Mouse (Mus musculus): ENCODE results near the gene Mblac1. TPM values are rescaled to one million over a fixed set of nuclear protein-coding genes. Genes with fewer than 3 reads are reported as not detected.
"Not testable (repeated sequence)": the region's sequence is repeated elsewhere in the genome, so short reads cannot be mapped to it uniquely, and the experiment has no call there.

Gene Mblac1
- polyA plus RNA-seq, 1 experiment, result 2.5 TPM

DNA sequence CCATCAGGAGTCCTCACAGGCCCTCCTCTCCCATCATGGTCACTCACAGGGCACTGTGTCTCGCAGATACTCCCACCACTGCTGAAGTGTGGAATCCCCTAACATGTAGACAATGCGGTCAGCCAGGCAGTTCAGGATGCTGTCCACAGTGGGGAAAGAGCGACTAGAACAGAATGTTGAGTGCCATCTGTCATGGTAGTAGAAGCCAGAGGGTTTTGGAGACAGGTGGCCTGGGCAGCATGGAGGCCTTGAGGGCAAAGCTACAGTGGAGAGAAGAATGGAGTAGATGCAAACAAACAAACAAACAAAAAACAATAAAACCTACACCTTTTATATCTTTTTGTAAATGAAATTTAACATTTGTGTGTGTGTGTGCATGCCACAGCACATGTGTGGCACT is 8.0 kb downstream of the Mblac1 start:
- 93% methylated on average over 3 of the region's 3 CpGs for WGBS
- no peak for DNase-seq (ENCODE audit: low read depth, low spot score)

DNA sequence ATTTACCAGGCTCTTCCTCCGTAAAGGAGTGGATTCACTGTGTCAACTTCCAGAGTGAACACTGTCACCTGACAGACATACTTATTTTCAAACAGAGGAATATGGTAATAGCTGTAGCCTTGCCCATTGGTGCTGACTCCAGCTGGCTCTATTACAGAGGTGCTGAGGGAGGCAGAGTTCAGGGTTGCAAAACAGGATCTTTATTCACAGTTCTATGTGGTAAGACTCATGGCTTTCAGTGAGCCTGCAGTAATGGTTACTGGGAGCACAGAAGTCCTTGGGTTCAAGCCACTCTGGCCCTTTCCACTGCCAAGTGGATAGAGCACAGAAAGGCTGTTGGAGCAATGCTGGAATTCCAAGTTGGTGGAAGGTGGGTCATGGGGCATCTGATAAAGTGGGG is 13.1 kb downstream of the Mblac1 start:
- 40% methylated on average over 1 of the region's 1 CpGs for WGBS
- no peak for DNase-seq (ENCODE audit: low read depth, low spot score)

DNA sequence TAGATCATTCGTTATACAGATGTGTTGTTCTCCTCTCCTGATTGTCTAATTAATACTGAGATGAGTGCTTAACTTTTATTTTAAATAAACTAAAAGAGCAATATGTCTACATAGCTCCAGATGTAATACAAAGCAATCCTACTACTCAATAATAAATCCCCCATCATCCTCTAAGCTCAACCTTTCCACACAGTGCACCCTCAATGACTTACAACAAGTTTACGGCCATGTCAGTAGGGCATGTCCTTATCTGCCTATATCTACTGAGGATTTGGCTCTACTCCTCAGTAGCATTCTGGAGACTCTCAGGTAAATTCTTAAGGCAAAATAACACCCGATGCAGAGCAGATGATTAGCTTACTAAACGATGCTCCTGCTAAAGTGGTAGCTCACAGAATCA is 13.8 kb downstream of the Mblac1 start:
- WGBS, result 77% methylated on average over 4 of the region's 4 CpGs
- no peak for DNase-seq (ENCODE audit: low read depth, low spot score)

DNA sequence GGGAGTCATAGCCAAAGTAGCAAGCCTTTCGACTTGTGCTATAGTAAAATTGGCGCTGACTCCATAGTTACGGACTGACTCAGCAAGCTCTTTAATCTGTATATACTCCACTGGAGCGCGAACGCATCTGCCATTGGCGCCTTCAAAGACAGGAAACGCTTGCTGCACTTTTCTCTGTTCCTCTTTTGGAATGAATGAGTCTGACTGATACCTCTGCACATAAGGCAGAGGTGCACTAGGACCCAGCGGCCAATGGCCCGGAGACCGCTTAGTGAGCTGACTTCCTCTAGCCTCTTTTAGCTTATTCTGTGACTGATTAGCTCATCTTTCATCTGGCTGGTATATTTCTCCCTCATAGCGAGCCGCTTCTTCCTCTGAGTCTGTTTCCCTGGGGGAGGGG is 22.5 kb downstream of the Mblac1 start:
- 95% methylated on average over 13 of the region's 13 CpGs for WGBS
- not testable (repeated sequence) for DNase-seq (ENCODE audit: low read depth, low spot score)

DNA sequence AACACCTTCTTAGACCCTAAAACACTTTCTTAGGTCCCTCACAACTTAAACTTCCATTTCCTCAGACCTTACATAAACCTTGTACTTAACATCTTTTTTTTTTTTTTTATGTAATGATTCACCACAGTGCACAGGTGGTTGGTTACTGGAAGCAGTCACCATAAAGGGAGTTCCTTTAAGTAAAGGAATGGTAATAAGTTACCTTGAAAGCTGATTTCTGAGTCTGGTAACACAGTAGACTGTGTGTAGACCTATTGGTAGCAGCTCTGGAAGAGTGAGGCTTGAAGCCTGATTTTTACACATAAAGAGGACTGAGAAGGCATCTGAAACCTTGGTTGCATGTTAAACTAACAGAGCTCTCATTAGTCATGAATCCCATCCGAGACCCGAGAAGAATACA is 25.8 kb downstream of the Mblac1 start:
- WGBS, result 9% methylated on average over 2 of the region's 2 CpGs
- DNase-seq (ENCODE audit: low read depth, low spot score), result no peak

DNA sequence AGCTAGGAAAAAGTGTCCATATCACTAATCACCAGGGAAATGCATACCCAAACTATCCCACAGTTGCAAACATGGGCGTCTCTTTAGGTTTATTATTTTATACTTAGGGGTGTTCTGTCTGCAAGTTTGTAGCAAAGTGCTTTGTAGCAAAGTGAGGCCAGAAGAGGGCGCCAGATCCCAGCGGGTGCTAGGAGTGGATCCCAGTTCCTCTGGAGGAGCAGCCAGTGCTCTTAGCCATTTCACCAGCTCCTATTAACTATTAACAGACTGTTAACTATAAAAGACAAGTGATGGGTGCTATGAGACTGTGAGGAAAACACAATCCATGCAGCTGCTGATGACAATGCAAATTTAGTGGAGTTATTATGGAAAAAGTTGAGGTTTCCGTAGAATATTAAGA is 28.0 kb downstream of the Mblac1 start:
- DNase-seq (ENCODE audit: low read depth, low spot score), result peak; percentile 37
- 13% methylated on average over 4 of the region's 4 CpGs for WGBS

DNA sequence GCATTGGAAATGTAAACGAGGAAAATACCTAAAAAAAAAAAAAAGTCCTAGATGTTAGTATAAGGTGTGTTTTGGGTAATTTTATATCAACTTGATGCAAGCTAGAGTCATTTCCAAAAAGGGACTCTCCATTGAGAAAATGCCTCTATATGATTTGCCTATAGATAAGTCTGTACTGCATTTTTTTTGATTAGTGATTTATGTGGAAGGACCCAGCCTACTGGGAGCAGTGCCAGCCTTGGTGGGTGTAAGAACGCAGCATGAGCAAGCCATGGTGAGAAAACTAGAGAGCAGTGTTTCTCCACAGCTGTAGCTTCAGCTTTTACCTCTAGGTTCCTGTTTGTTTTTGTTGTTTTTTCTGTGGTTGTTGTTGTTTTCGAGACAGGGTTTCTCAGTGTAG is 29.2 kb downstream of the Mblac1 start:
- WGBS, result 57% methylated on average over 3 of the region's 3 CpGs
- no peak for DNase-seq (ENCODE audit: low read depth, low spot score)

DNA sequence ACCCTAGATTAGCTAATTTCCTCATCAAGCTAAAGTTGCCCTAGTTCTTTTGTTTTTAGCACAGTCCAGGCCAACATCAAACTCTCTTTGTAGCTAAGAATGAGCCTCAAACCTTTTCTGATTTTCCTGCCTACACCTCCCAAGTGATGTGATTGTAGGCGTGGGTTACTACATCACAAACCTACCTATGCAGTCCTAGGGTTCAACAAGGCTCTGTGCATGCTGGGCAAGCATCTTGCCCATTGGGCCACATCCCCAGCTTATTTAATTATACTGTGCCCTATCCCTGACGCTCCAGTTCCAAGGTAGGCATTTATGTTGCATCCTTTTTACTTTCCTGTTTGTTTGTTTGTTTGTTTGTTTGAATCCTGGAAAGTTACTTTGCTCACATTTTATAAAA is 31.6 kb downstream of the Mblac1 start, which contains the start of gene Nxpe5:
Gene Nxpe5 (plus strand): TSS at position 199 of the 400 bp plus-strand sequence.
- WGBS, result 68% methylated on average over 2 of the region's 2 CpGs
- DNase-seq (ENCODE audit: low read depth, low spot score), result no peak

DNA sequence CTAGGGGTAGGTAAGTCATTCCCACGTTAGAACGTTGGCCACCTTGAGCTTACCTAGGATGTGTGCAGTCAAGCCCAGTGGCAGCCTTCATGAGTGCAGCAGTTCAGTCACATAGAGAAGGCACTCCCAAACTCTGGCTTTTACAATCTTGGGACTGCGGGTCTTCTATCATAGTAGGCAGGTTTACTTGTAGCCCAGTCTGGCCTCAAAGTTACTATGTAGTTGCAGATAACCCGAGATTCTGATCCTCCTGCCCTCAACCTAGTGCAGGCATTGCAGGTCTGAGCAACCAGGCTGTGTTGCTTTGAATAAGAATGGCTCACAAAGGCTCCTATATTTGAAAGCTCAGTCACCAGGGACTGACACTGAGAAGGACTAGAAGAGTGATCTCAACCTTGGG is 32.4 kb downstream of the Mblac1 start:
- WGBS, result 62% methylated on average over 4 of the region's 4 CpGs
- DNase-seq (ENCODE audit: low read depth, low spot score), result no peak

DNA sequence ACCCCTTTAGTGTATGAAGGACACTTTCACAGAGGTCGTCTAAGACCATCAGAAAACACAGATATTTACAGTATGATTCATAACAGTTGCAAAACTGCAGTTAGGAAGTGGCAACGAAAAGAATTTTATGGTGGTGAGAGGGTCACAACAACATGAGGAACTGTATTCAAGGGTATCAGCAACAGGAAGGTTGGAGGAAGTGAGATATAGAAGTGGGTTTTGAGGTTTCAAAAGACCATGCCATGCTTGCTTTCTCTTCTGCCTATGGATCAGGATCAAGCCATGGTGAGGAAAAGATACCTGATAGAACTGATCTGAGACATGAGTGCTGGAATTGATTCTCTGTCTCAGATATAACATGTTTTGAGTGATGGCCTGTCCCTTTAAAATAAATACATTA is 33.3 kb downstream of the Mblac1 start:
- WGBS, result 47% methylated on average over 2 of the region's 2 CpGs
- no peak for DNase-seq (ENCODE audit: low read depth, low spot score)

DNA sequence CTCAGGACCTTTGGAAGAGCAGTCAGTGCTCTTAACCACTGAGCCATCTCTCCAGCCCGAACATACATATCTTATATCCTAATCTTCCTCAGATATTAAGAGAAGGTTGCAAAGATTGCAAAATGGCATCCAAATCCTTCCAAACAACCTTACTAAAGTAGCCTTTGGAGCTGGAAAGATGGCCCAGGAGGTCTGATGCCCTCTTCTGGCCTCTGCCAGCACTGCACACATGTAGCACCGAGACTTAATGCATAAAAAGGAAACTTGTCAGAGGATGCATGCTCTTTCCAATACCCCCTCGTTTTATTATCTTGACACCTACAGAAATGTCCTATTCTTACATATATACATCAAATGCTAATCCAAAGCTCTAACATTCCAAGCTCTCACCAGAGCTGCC is 33.9 kb downstream of the Mblac1 start:
- DNase-seq (ENCODE audit: low read depth, low spot score), result no peak

DNA sequence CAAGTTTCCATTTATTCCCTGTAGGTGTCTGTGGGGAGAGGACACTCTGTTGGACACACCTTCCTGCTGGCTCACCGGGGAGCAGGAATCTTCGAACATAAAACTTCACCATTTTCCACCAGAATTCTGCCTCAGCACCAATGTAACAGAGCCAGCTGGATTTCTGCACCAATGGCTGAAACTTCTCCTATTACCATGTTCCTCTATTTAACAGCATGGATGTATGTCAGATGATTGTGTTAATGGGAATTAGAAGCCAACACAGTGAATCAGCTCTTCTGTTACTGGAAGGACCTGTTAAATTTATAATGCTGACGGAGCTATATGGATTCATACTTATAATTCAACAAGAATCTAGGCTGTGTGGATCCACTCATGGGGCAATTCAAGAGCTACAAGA is 35.4 kb downstream of the Mblac1 start:
- WGBS, result 83% methylated on average over 3 of the region's 3 CpGs
- DNase-seq (ENCODE audit: low read depth, low spot score), result no peak

More for the DNA sequence above, 33.9 kb downstream of the Mblac1 start:
- WGBS, result 63% methylated on average over 3 of the region's 3 CpGs

DNA sequence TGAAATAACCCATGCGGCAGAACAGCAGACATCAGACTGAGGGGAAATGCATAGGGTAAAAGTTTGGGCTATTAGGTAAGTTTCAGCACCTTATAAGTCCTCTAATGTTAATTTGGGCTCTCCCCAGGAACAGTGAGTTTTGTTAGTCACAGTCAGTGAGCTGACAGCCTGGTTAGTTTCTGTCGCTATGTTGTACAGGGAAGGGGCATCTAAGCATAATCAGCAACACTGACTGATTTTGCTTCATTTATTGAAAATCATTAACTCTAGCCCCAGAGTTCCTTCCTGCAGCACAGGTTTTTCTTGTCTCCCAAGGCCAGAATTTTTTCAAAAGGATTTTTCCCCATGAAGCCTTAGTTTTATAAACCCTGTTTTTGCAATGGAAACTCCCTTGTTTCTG is 39.7 kb downstream of the Mblac1 start:
- no peak for DNase-seq (ENCODE audit: low read depth, low spot score)

DNA sequence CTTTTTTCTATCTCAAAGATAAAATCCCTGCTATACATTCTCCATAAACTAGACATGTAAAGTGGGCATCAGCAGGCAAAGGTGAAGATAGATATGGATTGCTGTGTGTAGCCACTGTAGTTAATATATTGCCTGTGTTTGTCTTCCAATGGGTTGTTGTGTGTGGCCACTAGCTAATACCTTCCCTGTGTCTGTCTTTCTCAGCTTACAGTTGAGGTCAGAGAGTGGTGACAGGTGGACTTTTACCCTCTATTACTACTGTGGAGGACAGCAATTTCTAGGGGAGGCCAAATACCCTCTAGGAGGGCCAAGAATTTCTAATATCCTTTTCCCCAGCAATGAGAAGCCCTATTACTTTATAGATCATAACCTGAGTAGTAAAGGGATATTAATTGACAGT is 40.1 kb downstream of the Mblac1 start:
- DNase-seq (ENCODE audit: low read depth, low spot score), result no peak

More for the DNA sequence above, 39.7 kb downstream of the Mblac1 start:
- WGBS, result 70% methylated on average over 2 of the region's 2 CpGs

DNA sequence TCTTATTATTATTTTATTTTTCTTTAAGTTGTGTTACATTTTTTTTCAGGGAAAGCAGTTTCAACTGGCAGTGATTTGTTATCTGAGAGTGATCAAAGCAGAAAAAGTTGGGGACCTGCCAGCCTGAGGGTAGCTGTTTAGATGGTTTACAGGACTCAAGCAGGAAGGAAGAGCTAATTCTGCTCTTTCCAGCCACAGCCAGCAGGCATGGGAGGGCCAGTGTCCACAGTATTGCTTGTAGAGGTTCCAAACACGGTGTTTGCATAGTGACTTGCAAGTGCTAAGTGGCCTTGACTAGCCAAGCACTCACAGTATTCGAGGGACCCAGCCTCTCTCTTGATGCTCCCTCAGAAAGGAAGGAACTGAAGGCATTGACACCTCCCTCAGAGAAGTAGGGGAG is 47.4 kb downstream of the Mblac1 start:
- 10% methylated on average over 2 of the region's 2 CpGs for WGBS

More for the DNA sequence above, 47.4 kb downstream of the Mblac1 start:
- DNase-seq (ENCODE audit: low read depth, low spot score), result no peak

Other genes with a start within 250 kb of the Mblac1 start
- 0.11 and 0.16 TPM in 2 replicates for gene Gjc3, start 231.2 kb upstream of the Mblac1 start, polyA plus RNA-seq (2012; rRNA removed)
- gene Azgp1, start 212.8 kb upstream of the Mblac1 start, polyA plus RNA-seq (2012; rRNA removed), result 0.17 TPM in 1 of 2 replicates, not detected in the other
- gene Smok3a, start 173.1 kb upstream of the Mblac1 start, polyA plus RNA-seq (2012; rRNA removed), result not detected in 2 replicates
- gene Smok3b, start 172.9 kb upstream of the Mblac1 start, polyA plus RNA-seq (2012; rRNA removed), result not detected in 2 replicates
- gene Smok3c, start 141.1 kb upstream of the Mblac1 start, polyA plus RNA-seq (2012; rRNA removed), result not detected in 2 replicates
- gene Zkscan1, start 109.2 kb upstream of the Mblac1 start, polyA plus RNA-seq (2012; rRNA removed), result 2.9 and 5.3 TPM in 2 replicates
- gene Zscan21, start 77.4 kb upstream of the Mblac1 start, polyA plus RNA-seq (2012; rRNA removed), result 7.2 and 7.5 TPM in 2 replicates
- 3.0 TPM in 2 replicates for gene Zfp113, start 38.6 kb upstream of the Mblac1 start, polyA plus RNA-seq (2012; rRNA removed)
- gene Cops6, start 33.2 kb upstream of the Mblac1 start, polyA plus RNA-seq (2012; rRNA removed), result 97.2 and 105 TPM in 2 replicates
- 22.3 and 34.3 TPM in 2 replicates for gene Ap4m1, start 22.3 kb upstream of the Mblac1 start, polyA plus RNA-seq (2012; rRNA removed)
- gene Mcm7, start 21.9 kb upstream of the Mblac1 start, polyA plus RNA-seq (2012; rRNA removed), result 42.6 and 44.5 TPM in 2 replicates
- gene Taf6, start 6.9 kb upstream of the Mblac1 start, polyA plus RNA-seq (2012; rRNA removed), result 41.6 and 47.7 TPM in 2 replicates
- gene Cnpy4, start 6.8 kb upstream of the Mblac1 start, polyA plus RNA-seq (2012; rRNA removed), result 4.0 and 4.2 TPM in 2 replicates
- 1.1 and 2.3 TPM in 2 replicates for gene Nxpe5, start 31.6 kb downstream of the Mblac1 start, polyA plus RNA-seq (2012; rRNA removed)
- gene Lamtor4, start 61.2 kb downstream of the Mblac1 start, polyA plus RNA-seq (2012; rRNA removed), result 180 and 194 TPM in 2 replicates
- gene BC037034, start 69.7 kb downstream of the Mblac1 start, polyA plus RNA-seq (2012; rRNA removed), result 45.9 and 55.6 TPM in 2 replicates
- gene Gal3st4, start 78.5 kb downstream of the Mblac1 start, polyA plus RNA-seq (2012; rRNA removed), result 0.44 and 0.57 TPM in 2 replicates
- gene Gm43720, start 85.6 kb downstream of the Mblac1 start, polyA plus RNA-seq (2012; rRNA removed), result not detected in 2 replicates
- gene Gpc2, start 85.7 kb downstream of the Mblac1 start, polyA plus RNA-seq (2012; rRNA removed), result 2.0 and 2.5 TPM in 2 replicates
- gene Stag3, start 85.9 kb downstream of the Mblac1 start, polyA plus RNA-seq (2012; rRNA removed), result 0.58 and 0.90 TPM in 2 replicates
- gene Pvrig, start 147.6 kb downstream of the Mblac1 start, polyA plus RNA-seq (2012; rRNA removed), result 0.81 and 2.4 TPM in 2 replicates
- 1.2 and 3.6 TPM in 2 replicates for gene Zfp157, start 247.2 kb downstream of the Mblac1 start, polyA plus RNA-seq (2012; rRNA removed)